Mouse (Mus musculus) forebrain, embryonic 12.5 days (tissue): ENCODE results near the gene Atg4a-ps. TPM values are rescaled to one million over a fixed set of nuclear protein-coding genes. Genes with fewer than 3 reads are reported as not detected.

Experiments
- ATAC-seq: fragments of 200-750 bp; cut with Nextera tagmentation; 2 replicates; pipeline ENCODE4 v1.8.0; 2017; ENCODE audit warnings: moderate TSS enrichment; ENCODE audit not compliant: low FRiP score
- H3K27ac ChIP-seq: fragments of 300-500 bp; sonication (generic); 2 replicates; pipeline ENCODE4 v1.5.1; 2016; ENCODE audit warnings: mild to moderate bottlenecking
- H3K27me3 ChIP-seq: fragments of 300-500 bp; sonication (generic); 2 replicates; pipeline ENCODE4 v1.6.1; 2016; ENCODE audit warnings: mild to moderate bottlenecking
- H3K36me3 ChIP-seq: fragments of 300-500 bp; sonication (generic); replicated peaks from 2 replicates; pipeline ENCODE4 v1.6.1; 2016; ENCODE audit warnings: mild to moderate bottlenecking
- H3K4me1 ChIP-seq: fragments of 300-500 bp; sonication (generic); 2 replicates; pipeline ENCODE4 v1.6.1; 2016
- H3K4me2 ChIP-seq: fragments of 300-500 bp; sonication (generic); 2 replicates; pipeline ENCODE4 v1.6.1; 2016; ENCODE audit warnings: mild to moderate bottlenecking, moderate library complexity
- H3K4me3 ChIP-seq: fragments of 300-500 bp; sonication (generic); replicated peaks from 2 replicates; pipeline ENCODE4 v1.5.1; 2016; ENCODE audit warnings: mild to moderate bottlenecking
- H3K9ac ChIP-seq: fragments of 300-500 bp; sonication (generic); 2 replicates; pipeline ENCODE4 v1.6.1; 2016; ENCODE audit warnings: mild to moderate bottlenecking
- H3K9me3 ChIP-seq: fragments of 300-500 bp; sonication (generic); 2 replicates; pipeline ENCODE4 v1.6.1; 2016
- WGBS: fragments of 180-500 bp; shearing (Covaris S2); methylation state at CpG from one replicate; pipeline ENCODE4 v1.1.7; 2016; 5-methylcytosine and 5-hydroxymethylcytosine counted together
- polyA plus RNA-seq: library from polyadenylated mRNA; unstranded; fragments of >200 nt; fragmentation: Nextera tagmentation; extraction: Ambion mirVana; gene quantifications from 2 replicates; pipeline ENCODE4 v1.2.1, GENCODE M21; 2016

The Atg4a-ps gene
- polyA plus RNA-seq, 1 experiment from 2014 or later, result 0.17 TPM

GRCm38 (mm10) chr3:103650406-103650805 lies 4.5 kb upstream of the Atg4a-ps start:
- Histone ChIP-seq H3K36me3 (no peaks in the 10 kb centered on the region), H3K9ac (no peak overlapping the region), H3K4me1 (peaks cover 8% of the 10 kb centered on the region; the same call in 1 of the 2 replicates), H3K27me3 (no peaks in the 10 kb centered on the region; the same call in 1 of the 2 replicates), H3K4me3 (no peak overlapping the region), H3K27ac (no peak overlapping the region), H3K9me3 (no peaks in the 10 kb centered on the region), H3K4me2 (no peak overlapping the region)
- ATAC-seq, result no peak
- WGBS, result 6% methylated on average over 1 of the region's 1 CpGs

- H3K27me3 ChIP-seq, result no peaks in the 10 kb centered on the region; the same call in 1 of the 2 replicates
- H3K4me1 ChIP-seq, result peaks cover 8% of the 10 kb centered on the region; the same call in 1 of the 2 replicates
- no peaks in the 10 kb centered on the region for H3K36me3 ChIP-seq
- H3K4me3 ChIP-seq, result no peak overlapping the region
- no peak for ATAC-seq
- no peak overlapping the region for H3K4me2 ChIP-seq
- H3K27ac ChIP-seq, result no peak overlapping the region
- no peak overlapping the region for H3K9ac ChIP-seq
- H3K9me3 ChIP-seq, result no peaks in the 10 kb centered on the region
- 71% methylated on average over 6 of the region's 6 CpGs for WGBS
Observed at GRCm38 (mm10) chr3:103649716-103650115, 3.8 kb upstream of the Atg4a-ps start.

- 84% methylated on average over 4 of the region's 4 CpGs for whole genome bisulfite sequencing
- ATAC-seq, result no peak
- Histone ChIP-seq H3K4me2 (no peak overlapping the region), H3K9ac (no peak overlapping the region), H3K4me3 (no peak overlapping the region), H3K36me3 (no peaks in the 10 kb centered on the region), H3K9me3 (no peaks in the 10 kb centered on the region), H3K4me1 (peaks cover 8% of the 10 kb centered on the region; the same call in 1 of the 2 replicates), H3K27ac (no peak overlapping the region), H3K27me3 (no peaks in the 10 kb centered on the region; the same call in 1 of the 2 replicates)
Observed at GRCm38 (mm10) chr3:103648486-103648885, 2.6 kb upstream of the Atg4a-ps start.

- no peak overlapping the region for H3K4me3 ChIP-seq
- H3K9me3 ChIP-seq, result no peaks in the 10 kb centered on the region
- WGBS, result 90% methylated on average over 11 of the region's 11 CpGs
- H3K4me1 ChIP-seq, result peaks cover 8% of the 10 kb centered on the region; the same call in 1 of the 2 replicates
- H3K27ac ChIP-seq, result no peak overlapping the region
- no peak overlapping the region for H3K9ac ChIP-seq
- no peak overlapping the region for H3K4me2 ChIP-seq
- no peak for ATAC-seq
- no peaks in the 10 kb centered on the region; the same call in 1 of the 2 replicates for H3K27me3 ChIP-seq
- no peaks in the 10 kb centered on the region for H3K36me3 ChIP-seq
Observed at GRCm38 (mm10) chr3:103647164-103647867, 1.4 kb upstream of the Atg4a-ps start.

- H3K9ac ChIP-seq, result no peak overlapping the region
- no peaks in the 10 kb centered on the region for H3K9me3 ChIP-seq
- no peak overlapping the region for H3K4me3 ChIP-seq
- no peaks in the 10 kb centered on the region for H3K36me3 ChIP-seq
- peaks cover 5% of the 10 kb centered on the region; the same call in 1 of the 2 replicates for H3K4me1 ChIP-seq
- 47% methylated on average over 7 of the region's 7 CpGs for WGBS
- 0 out of 2 replicates have a peak overlapping the region, but pooled peaks have one; percentile 0 for H3K27ac ChIP-seq
- peaks cover 4% of the 10 kb centered on the region; the same call in 1 of the 2 replicates for H3K27me3 ChIP-seq
- H3K4me2 ChIP-seq, result no peak overlapping the region
- ATAC-seq, result 0 out of 2 replicates have a peak, but pooled peaks have one; percentile 49
Observed at GRCm38 (mm10) chr3:103641301-103641700, 4.6 kb downstream of the Atg4a-ps start.

GRCm38 (mm10) chr3:103640226-103640803 lies 5.6 kb downstream of the Atg4a-ps start:
- H3K9ac ChIP-seq, result no peak overlapping the region
- H3K4me2 ChIP-seq, result no peak overlapping the region
- H3K27me3 ChIP-seq, result peaks cover 4% of the 10 kb centered on the region; the same call in 1 of the 2 replicates
- no peak overlapping the region for H3K4me3 ChIP-seq
- H3K4me1 ChIP-seq, result peaks cover 5% of the 10 kb centered on the region; the same call in 1 of the 2 replicates
- ATAC-seq, result no peak
- no peak overlapping the region for H3K27ac ChIP-seq
- no peaks in the 10 kb centered on the region for H3K36me3 ChIP-seq
- 27% methylated on average over 8 of the region's 8 CpGs for WGBS
- H3K9me3 ChIP-seq, result no peaks in the 10 kb centered on the region

- no peaks in the 10 kb centered on the region for H3K9me3 ChIP-seq
Observed at GRCm38 (mm10) chr3:103637641-103638040, 8.2 kb downstream of the Atg4a-ps start.

GRCm38 (mm10) chr3:103634256-103634655 lies 11.6 kb downstream of the Atg4a-ps start:
- no peaks in the 10 kb centered on the region for H3K36me3 ChIP-seq
- H3K4me3 ChIP-seq, result no peak overlapping the region
- WGBS, result 97% methylated on average over 1 of the region's 1 CpGs
- no peaks in the 10 kb centered on the region for H3K9me3 ChIP-seq
- no peak for ATAC-seq
- H3K4me1 ChIP-seq, result no peaks in the 10 kb centered on the region
- no peaks in the 10 kb centered on the region for H3K27me3 ChIP-seq
- no peak overlapping the region for H3K4me2 ChIP-seq
- H3K9ac ChIP-seq, result no peak overlapping the region
- no peak overlapping the region for H3K27ac ChIP-seq

More at GRCm38 (mm10) chr3:103637641-103638040, 8.2 kb downstream of the Atg4a-ps start:
- Histone ChIP-seq H3K27ac (no peak overlapping the region), H3K4me3 (no peak overlapping the region), H3K36me3 (no peaks in the 10 kb centered on the region), H3K4me2 (no peak overlapping the region), H3K4me1 (peaks cover 5% of the 10 kb centered on the region; the same call in 1 of the 2 replicates), H3K27me3 (peaks cover 4% of the 10 kb centered on the region; the same call in 1 of the 2 replicates), H3K9ac (no peak overlapping the region)
- no peak for ATAC-seq
- WGBS, result 39% methylated on average over 1 of the region's 1 CpGs

- H3K27ac ChIP-seq, result no peak overlapping the region
- WGBS, result 77% methylated on average over 4 of the region's 4 CpGs
- no peaks in the 10 kb centered on the region for H3K4me1 ChIP-seq
- no peak overlapping the region for H3K9ac ChIP-seq
- ATAC-seq, result no peak
- no peak overlapping the region for H3K4me3 ChIP-seq
- no peaks in the 10 kb centered on the region for H3K27me3 ChIP-seq
- H3K9me3 ChIP-seq, result no peaks in the 10 kb centered on the region
- H3K36me3 ChIP-seq, result no peaks in the 10 kb centered on the region
- H3K4me2 ChIP-seq, result no peak overlapping the region
Observed at GRCm38 (mm10) chr3:103633831-103634230, 12.0 kb downstream of the Atg4a-ps start.

GRCm38 (mm10) chr3:103633124-103633523 lies 12.7 kb downstream of the Atg4a-ps start:
- Histone ChIP-seq H3K9ac (no peak overlapping the region), H3K4me2 (no peak overlapping the region), H3K4me3 (no peak overlapping the region), H3K9me3 (no peaks in the 10 kb centered on the region), H3K27ac (no peak overlapping the region), H3K27me3 (no peaks in the 10 kb centered on the region), H3K36me3 (no peaks in the 10 kb centered on the region), H3K4me1 (no peaks in the 10 kb centered on the region)
- WGBS, result 85% methylated on average over 7 of the region's 7 CpGs
- ATAC-seq, result no peak

GRCm38 (mm10) chr3:103627661-103628060 lies 18.2 kb downstream of the Atg4a-ps start:
- no peak overlapping the region for H3K4me2 ChIP-seq
- no peaks in the 10 kb centered on the region for H3K36me3 ChIP-seq
- H3K4me1 ChIP-seq, result peaks cover 4% of the 10 kb centered on the region; the same call in 1 of the 2 replicates
- H3K4me3 ChIP-seq, result no peak overlapping the region
- no peaks in the 10 kb centered on the region for H3K27me3 ChIP-seq
- ATAC-seq, result no peak
- 96% methylated on average over 3 of the region's 3 CpGs for WGBS
- H3K27ac ChIP-seq, result no peak overlapping the region
- no peak overlapping the region for H3K9ac ChIP-seq
- H3K9me3 ChIP-seq, result no peaks in the 10 kb centered on the region

- H3K4me2 ChIP-seq, result no peak overlapping the region
- no peaks in the 10 kb centered on the region for H3K36me3 ChIP-seq
- H3K9ac ChIP-seq, result no peak overlapping the region
- no peak overlapping the region for H3K4me3 ChIP-seq
- peaks cover 4% of the 10 kb centered on the region; the same call in 1 of the 2 replicates for H3K4me1 ChIP-seq
- H3K9me3 ChIP-seq, result no peaks in the 10 kb centered on the region
- ATAC-seq, result no peak
- H3K27me3 ChIP-seq, result no peaks in the 10 kb centered on the region
- WGBS, result 88% methylated on average over 4 of the region's 4 CpGs
- H3K27ac ChIP-seq, result no peak overlapping the region
Observed at GRCm38 (mm10) chr3:103626481-103626880, 19.4 kb downstream of the Atg4a-ps start.
